Mouse (Mus musculus) small intestine, adult 2 months (tissue): ENCODE data around the gene Ubox5.

Experiments
- CTCF ChIP-seq: fragments of 200-500 bp; IDR thresholded peaks from 2 replicates; pipeline ENCODE4 v1.5.1; 2012; ENCODE audit warnings: low read depth, mild to moderate bottlenecking, control low read depth, inconsistent platforms, low read length, moderate library complexity, mixed read lengths; ENCODE audit not compliant: insufficient replicate concordance, insufficient read length; ENCODE audit errors: extremely low read depth
- POLR2A ChIP-seq: fragments of 200-500 bp; IDR thresholded peaks from 2 replicates; pipeline ENCODE4 v1.6.1; 2012; ENCODE audit warnings: low read depth, mild to moderate bottlenecking, control low read depth, inconsistent platforms, low read length, moderate library complexity

DNA sequence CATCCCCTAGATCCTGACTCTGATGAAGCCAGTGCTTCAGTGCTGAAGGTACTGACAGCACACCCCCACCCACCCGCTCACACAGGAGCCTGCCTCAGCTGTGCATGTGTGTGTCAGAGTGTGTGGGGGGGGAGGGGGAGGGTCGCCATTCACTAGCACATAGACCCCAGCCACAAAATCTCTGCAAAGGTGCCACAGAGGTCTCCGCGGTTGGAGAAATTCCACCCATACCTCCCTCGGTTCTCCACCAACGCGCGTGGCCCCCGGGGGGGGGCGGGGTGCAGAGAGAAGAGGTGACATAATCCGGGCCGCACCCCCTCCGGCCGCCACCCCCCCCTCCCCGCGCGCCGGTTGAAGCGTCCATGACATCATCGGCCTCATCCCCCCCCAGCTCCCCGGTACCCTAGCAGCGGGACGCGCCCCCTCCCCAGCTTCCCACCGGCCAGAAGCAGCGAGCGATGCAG lies 12.4 kb upstream of the Ubox5 start:
- TF ChIP-seq CTCF: no peak
- no peak for TF ChIP-seq POLR2A
